Mouse (Mus musculus) heart, embryonic 12.5 days (tissue): Measurements from ENCODE around the gene Kif21b. TPM values are rescaled to one million over a fixed set of nuclear protein-coding genes. Genes with fewer than 3 reads are reported as not detected.

Source experiments
- ATAC-seq: fragments of 200-750 bp; cut with Nextera tagmentation; 2 replicates; pipeline ENCODE4 v1.8.0; 2017; ENCODE audit warnings: moderate TSS enrichment, moderate library complexity; ENCODE audit not compliant: insufficient number of reproducible peaks, low FRiP score
- H3K27ac ChIP-seq: fragments of 300-500 bp; sonication (generic); 2 replicates; pipeline ENCODE4 v1.5.1; 2016; ENCODE audit warnings: mild to moderate bottlenecking, moderate library complexity; ENCODE audit not compliant: poor library complexity, severe bottlenecking
- H3K27me3 ChIP-seq: fragments of 300-500 bp; sonication (generic); replicated peaks from 2 replicates; pipeline ENCODE4 v1.6.1; 2016; ENCODE audit warnings: mild to moderate bottlenecking, moderate library complexity
- H3K36me3 ChIP-seq: fragments of 300-500 bp; sonication (generic); 2 replicates; pipeline ENCODE4 v1.6.1; 2016; ENCODE audit warnings: mild to moderate bottlenecking, moderate library complexity
- H3K4me1 ChIP-seq: fragments of 300-500 bp; sonication (generic); replicated peaks from 2 replicates; pipeline ENCODE4 v1.6.1; 2016; ENCODE audit warnings: mild to moderate bottlenecking
- H3K4me2 ChIP-seq: fragments of 300-500 bp; sonication (generic); 2 replicates; pipeline ENCODE4 v1.6.1; 2016; ENCODE audit warnings: mild to moderate bottlenecking, moderate library complexity
- H3K4me3 ChIP-seq: fragments of 300-500 bp; sonication (generic); 2 replicates; pipeline ENCODE4 v1.5.1; 2016; ENCODE audit warnings: mild to moderate bottlenecking
- H3K9ac ChIP-seq: fragments of 300-500 bp; sonication (generic); 2 replicates; pipeline ENCODE4 v1.6.1; 2016; ENCODE audit warnings: mild to moderate bottlenecking, moderate library complexity
- H3K9me3 ChIP-seq: fragments of 300-500 bp; sonication (generic); replicated peaks from 2 replicates; pipeline ENCODE4 v1.6.1; 2016; ENCODE audit warnings: mild to moderate bottlenecking, moderate library complexity
- WGBS: fragments of 180-500 bp; shearing (Covaris S2); methylation state at CpG from one replicate; pipeline ENCODE4 v1.1.7; 2016; 5-methylcytosine and 5-hydroxymethylcytosine counted together
- polyA plus RNA-seq: library from polyadenylated mRNA; unstranded; fragments of >200 nt; fragmentation: Nextera tagmentation; extraction: Ambion mirVana; gene quantifications from 2 replicates; pipeline ENCODE4 v1.2.1, GENCODE M21; 2016

The Kif21b gene
- polyA plus RNA-seq, 1 experiment from 2014 or later: 3.3 TPM

DNA sequence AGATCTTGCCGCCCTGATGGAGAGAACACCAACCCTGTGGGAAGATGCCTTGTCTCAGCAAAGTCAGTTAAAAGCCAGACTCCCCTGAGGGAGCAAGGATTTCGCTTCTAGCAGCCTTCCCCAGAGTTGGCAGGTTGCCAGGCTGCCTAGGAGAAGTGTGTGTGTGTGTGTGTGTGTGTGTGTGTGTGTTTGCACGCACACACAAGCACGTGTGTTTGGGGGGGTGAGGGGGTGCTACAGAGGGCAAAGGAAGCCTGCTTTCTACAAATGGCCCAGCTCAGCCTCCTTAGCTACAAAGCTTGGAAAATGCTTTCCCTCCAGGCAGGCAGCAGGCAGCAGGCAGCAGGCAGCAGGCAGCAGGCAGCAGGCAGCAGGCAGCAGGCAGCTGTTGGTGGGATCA, 6.4 kb downstream of the Kif21b start:
- Histone ChIP-seq H3K27ac (peak overlapping the region; percentile 83), H3K9ac (peak overlapping the region; percentile 51), H3K4me1 (peaks cover 95% of the 10 kb centered on the region), H3K4me2 (peak overlapping the region; percentile 37), H3K27me3 (no peaks in the 10 kb centered on the region), H3K4me3 (no peak overlapping the region), H3K36me3 (no peaks in the 10 kb centered on the region), H3K9me3 (no peaks in the 10 kb centered on the region)
- ATAC-seq: no peak
- 8% methylated on average over 4 of the region's 4 CpGs for WGBS

DNA sequence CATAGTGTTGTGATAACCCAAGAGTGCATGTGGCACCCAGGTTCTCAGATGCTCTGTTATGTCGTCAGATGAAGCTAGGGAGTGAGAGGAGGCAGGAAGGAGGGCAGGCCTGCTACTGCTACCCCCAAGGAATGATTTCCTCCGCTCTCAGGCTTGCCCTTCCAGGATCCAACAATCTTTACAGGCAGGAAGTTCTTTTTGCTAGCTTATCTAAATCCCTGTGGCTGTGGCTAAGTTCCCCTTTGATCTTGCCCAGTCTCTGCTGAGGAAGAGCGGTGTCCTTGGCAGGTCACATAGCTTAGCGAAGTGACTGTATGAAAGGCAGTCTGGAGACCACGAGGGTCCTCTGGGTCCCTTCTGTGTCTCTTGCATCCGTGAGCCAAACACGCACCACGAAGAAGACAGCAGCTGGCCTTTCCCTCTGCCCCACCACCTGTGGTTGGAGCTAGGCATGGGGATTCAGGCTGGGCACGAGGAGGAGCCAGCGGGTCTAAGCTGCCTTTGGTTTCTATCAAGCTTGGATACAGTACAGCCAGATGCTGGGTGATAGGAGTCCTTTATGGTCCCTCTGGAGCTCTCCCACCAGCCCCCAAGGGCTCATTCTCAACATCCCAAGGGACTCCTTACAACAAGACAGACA, 7.1 kb downstream of the Kif21b start:
- Histone ChIP-seq H3K4me2 (peak overlapping the region; percentile 37), H3K27ac (peak overlapping the region; percentile 83)
- WGBS: 15% methylated on average over 10 of the region's 10 CpGs

DNA sequence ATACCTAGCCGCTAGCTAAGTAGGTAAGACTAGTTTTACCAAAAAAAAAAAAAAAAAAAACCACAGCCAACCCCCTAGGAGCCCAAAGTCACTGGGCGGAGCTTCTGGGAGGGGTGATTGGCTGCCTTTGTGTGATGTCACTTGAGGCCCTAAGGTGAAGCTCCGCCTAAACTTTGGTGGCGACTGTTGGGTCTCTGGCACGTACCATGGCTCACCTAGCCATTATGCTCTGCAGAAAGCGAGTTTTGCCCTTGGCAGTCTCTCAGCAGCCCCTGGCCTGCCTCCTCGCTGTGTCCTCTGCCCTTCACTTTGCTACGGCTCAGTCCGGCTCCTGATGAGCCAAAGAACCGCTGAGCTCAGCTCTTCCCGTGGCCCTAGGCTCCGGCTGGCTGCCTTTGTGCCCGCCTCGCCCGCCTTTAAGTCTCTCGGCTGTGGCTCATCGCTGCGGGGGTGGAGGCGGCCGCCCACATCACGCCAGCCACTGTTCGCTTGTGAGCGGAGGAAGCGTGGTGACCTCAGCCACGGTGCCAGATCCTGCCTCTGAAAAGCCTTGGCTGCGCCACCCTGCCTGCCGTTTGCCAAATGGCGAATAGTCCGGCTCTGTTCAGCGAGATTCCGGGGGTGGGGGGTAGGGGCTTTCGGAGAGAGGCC, 8.9 kb downstream of the Kif21b start:
- Histone ChIP-seq H3K36me3 (0 out of 2 replicates have a peak, but pooled peaks cover 3% of the 10 kb centered on the region), H3K9me3 (no peaks in the 10 kb centered on the region), H3K4me1 (peaks cover 79% of the 10 kb centered on the region), H3K27ac (peak overlapping the region; percentile 87), H3K27me3 (no peaks in the 10 kb centered on the region), H3K9ac (peak overlapping the region; percentile 75), H3K4me2 (peak overlapping the region; percentile 77), H3K4me3 (peak overlapping the region; percentile 54)
- peak; percentile 76 for ATAC-seq
- WGBS: under 1% methylated on average over 32 of the region's 32 CpGs

More for the DNA sequence above, 7.1 kb downstream of the Kif21b start:
- H3K9me3 ChIP-seq: no peaks in the 10 kb centered on the region
- peak overlapping the region; percentile 51 for H3K9ac ChIP-seq
- ATAC-seq: no peak; the same call in 1 of the 2 replicates
- H3K4me1 ChIP-seq: peaks cover 95% of the 10 kb centered on the region
- H3K4me3 ChIP-seq: no peak overlapping the region
- H3K27me3 ChIP-seq: no peaks in the 10 kb centered on the region
- no peaks in the 10 kb centered on the region for H3K36me3 ChIP-seq

DNA sequence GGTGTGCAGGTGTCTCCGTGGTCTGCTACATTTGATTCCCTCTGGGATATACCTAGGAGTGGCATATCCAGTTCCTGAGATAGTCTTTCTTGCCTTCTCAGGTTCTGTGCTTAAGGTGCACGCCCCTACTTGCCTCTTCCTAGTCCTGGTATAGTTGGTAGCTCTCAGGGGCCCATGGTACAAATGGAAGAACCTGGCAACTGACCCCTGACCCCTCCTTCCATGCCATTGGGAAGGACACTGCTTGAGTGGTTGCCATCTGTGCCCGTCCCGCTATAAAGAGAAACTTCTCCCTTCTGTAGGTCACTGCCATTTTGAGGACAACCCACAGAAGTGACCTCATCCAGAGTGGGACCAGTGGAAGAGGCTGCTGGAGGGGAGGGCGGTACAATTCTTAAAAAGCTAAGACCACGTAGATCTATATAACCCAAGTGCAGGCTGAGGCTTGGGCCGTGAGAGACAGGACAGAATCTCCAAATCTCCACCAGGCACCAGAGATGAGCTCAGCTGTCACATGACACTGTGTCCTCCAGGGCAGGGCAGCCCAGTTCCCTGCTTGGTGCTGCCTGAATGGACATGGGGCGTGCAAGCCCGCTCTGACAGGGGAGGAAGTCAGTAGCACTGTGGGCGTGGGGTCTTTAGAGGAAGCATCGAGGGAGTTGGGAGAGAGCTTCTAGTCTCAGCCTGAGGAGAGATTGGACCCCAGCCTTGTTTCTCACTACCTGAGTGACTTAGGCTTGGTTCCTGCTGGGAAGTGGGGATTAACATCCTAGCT, 10.2 kb downstream of the Kif21b start:
- H3K9me3 ChIP-seq: no peaks in the 10 kb centered on the region
- H3K9ac ChIP-seq: no peak overlapping the region
- no peak overlapping the region for H3K4me3 ChIP-seq
- H3K4me2 ChIP-seq: no peak overlapping the region
- 0 out of 2 replicates have a peak, but pooled peaks cover 3% of the 10 kb centered on the region for H3K36me3 ChIP-seq
- 81% methylated on average over 11 of the region's 11 CpGs for WGBS
- H3K27me3 ChIP-seq: no peaks in the 10 kb centered on the region
- H3K4me1 ChIP-seq: peaks cover 67% of the 10 kb centered on the region
- H3K27ac ChIP-seq: no peak overlapping the region
- ATAC-seq: no peak

DNA sequence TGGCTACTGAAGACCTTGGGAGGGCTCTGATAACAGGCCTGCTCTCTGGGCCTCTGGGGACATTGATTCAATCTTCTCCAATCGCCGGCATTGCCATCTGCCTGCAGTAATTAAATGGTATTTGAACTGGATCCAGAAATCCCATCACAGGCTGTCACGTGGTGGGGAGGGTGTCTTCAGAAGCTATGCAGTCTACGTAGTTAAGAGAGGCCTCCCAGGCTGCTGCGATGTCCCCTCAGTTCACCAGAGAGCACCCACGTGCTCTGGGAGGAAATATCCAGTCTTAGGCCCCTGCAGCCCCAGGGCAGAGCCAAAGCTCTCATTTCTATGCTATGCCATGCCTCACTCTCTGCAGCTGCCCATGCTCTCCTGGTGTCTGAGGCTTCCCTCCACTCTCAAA, 11.1 kb downstream of the Kif21b start:
- Histone ChIP-seq H3K4me1 (peaks cover 57% of the 10 kb centered on the region), H3K9me3 (no peaks in the 10 kb centered on the region), H3K27ac (no peak overlapping the region), H3K9ac (no peak overlapping the region), H3K36me3 (peaks cover 10% of the 10 kb centered on the region), H3K4me2 (no peak overlapping the region), H3K4me3 (no peak overlapping the region), H3K27me3 (no peaks in the 10 kb centered on the region)
- 22% methylated on average over 6 of the region's 6 CpGs for WGBS
- ATAC-seq: no peak

DNA sequence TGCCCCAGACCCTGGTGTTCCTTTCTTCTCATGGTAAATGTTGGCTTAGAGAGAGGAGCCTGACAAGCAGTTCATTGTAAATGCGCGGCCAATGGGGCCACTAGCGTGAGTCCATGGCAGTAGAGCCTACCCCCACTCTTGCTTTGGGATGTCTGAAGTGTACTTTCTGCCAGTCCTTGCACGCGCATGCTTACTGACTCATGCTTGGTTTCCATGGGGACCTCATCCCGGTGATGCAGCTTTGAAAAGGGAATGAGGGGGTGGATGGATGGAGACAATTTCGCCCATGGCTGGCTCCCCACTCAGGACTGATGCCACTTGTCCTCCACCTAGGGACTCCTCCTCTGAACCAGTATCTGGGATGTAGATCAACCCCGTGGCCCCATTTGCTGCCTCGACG, 12.3 kb downstream of the Kif21b start:
- Histone ChIP-seq H3K9me3 (no peaks in the 10 kb centered on the region), H3K27ac (no peak overlapping the region), H3K4me3 (no peak overlapping the region), H3K27me3 (no peaks in the 10 kb centered on the region), H3K4me1 (peaks cover 46% of the 10 kb centered on the region), H3K36me3 (peaks cover 22% of the 10 kb centered on the region), H3K9ac (no peak overlapping the region), H3K4me2 (no peak overlapping the region)
- no peak for ATAC-seq
- WGBS: 91% methylated on average over 10 of the region's 10 CpGs

DNA sequence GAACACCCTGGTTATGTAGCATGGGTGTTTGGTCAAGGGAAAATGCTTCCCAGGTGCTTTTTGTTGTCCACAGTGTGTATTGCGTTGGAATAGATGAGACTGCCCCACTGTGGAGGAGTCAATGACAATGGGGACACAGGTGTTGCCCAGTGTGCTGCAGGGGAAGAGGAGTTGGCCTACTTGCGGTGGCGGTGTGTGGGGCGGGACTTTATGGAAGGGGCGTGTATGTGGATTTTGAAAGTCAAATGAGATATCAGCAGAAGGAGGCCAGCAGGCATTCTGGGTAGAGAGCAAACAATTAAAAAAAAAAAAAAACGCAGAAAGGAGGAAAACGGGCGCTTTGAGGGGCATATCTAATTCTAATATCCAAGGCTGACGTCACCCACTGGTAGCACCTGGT, 18.5 kb downstream of the Kif21b start:
- Histone ChIP-seq H3K27ac (no peak overlapping the region), H3K9me3 (no peaks in the 10 kb centered on the region), H3K4me3 (no peak overlapping the region), H3K4me2 (no peak overlapping the region), H3K27me3 (no peaks in the 10 kb centered on the region), H3K9ac (no peak overlapping the region), H3K4me1 (peaks cover 3% of the 10 kb centered on the region), H3K36me3 (peaks cover 53% of the 10 kb centered on the region)
- ATAC-seq: no peak
- WGBS: 88% methylated on average over 9 of the region's 9 CpGs

DNA sequence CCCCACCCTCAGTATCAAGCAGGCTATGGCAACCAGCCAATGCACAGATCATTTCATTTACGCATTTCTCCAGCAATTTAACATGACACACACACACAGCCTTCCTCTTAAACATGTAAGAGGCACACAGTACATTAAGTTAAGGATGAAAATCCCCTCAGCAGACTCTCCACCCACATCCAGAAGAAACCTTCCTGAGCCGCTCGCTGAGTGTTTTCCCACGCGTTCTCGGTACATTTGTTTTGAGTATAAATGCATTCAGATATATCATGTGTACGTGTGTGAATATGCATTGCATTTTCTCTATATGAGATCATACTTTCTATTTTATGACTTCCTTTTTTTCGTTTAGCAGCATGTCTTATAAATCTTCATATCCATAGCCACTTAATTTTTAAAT, 20.2 kb downstream of the Kif21b start:
- H3K9me3 ChIP-seq: no peaks in the 10 kb centered on the region
- no peak overlapping the region for H3K4me2 ChIP-seq
- H3K9ac ChIP-seq: no peak overlapping the region
- ATAC-seq: no peak
- WGBS: 88% methylated on average over 8 of the region's 8 CpGs
- H3K27me3 ChIP-seq: no peaks in the 10 kb centered on the region
- H3K36me3 ChIP-seq: peaks cover 52% of the 10 kb centered on the region
- no peak overlapping the region for H3K4me3 ChIP-seq
- H3K4me1 ChIP-seq: peaks cover 3% of the 10 kb centered on the region
- H3K27ac ChIP-seq: no peak overlapping the region

DNA sequence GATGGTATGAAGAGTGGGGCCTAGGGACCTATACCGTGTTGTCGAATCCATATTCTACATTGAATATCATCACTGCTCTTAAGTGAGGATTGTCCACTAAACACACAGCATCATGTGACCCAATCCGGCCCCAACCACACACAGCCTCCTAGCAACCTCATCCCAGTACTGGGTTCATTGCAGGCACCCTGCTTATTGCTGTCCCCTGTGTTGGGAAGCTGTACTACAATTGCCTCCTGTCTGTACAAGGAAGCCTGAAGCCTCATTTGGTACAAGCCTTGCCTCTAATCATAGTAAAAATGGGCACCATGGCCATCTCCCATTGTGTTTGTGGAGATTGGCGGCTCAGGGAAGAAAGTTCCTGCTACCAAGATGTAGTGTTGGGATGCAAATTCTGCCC, 25.1 kb downstream of the Kif21b start:
- no peak overlapping the region for H3K4me3 ChIP-seq
- H3K27me3 ChIP-seq: no peaks in the 10 kb centered on the region
- no peak for ATAC-seq
- WGBS: 95% methylated on average over 4 of the region's 4 CpGs
- no peaks in the 10 kb centered on the region for H3K9me3 ChIP-seq
- H3K4me2 ChIP-seq: no peak overlapping the region
- no peak overlapping the region for H3K27ac ChIP-seq
- H3K9ac ChIP-seq: no peak overlapping the region
- peaks cover 55% of the 10 kb centered on the region for H3K36me3 ChIP-seq
- no peaks in the 10 kb centered on the region for H3K4me1 ChIP-seq

DNA sequence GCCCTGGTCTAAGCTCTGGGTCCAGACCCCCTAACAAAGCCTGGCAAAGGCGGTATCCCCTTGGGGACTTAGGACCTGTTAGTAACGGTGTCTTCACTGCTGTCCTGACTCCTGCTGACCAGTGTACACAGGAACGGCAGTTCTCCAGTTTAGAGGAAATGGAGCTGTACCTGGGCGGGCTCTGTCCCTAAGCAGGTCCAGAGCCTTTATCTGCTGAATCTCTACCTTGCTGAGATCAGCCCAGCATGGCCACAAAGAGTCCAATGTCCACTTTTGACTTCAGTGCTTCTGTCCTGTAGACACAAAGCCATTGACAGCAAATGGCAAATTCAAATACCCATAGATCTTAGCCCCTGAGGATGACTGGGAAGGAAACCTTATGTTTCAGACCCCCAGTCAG, 25.8 kb downstream of the Kif21b start:
- Histone ChIP-seq H3K27me3 (no peaks in the 10 kb centered on the region), H3K4me1 (no peaks in the 10 kb centered on the region), H3K9me3 (no peaks in the 10 kb centered on the region), H3K4me2 (no peak overlapping the region), H3K4me3 (no peak overlapping the region), H3K36me3 (peaks cover 55% of the 10 kb centered on the region), H3K9ac (no peak overlapping the region), H3K27ac (no peak overlapping the region)
- no peak for ATAC-seq
- 89% methylated on average over 4 of the region's 4 CpGs for WGBS

DNA sequence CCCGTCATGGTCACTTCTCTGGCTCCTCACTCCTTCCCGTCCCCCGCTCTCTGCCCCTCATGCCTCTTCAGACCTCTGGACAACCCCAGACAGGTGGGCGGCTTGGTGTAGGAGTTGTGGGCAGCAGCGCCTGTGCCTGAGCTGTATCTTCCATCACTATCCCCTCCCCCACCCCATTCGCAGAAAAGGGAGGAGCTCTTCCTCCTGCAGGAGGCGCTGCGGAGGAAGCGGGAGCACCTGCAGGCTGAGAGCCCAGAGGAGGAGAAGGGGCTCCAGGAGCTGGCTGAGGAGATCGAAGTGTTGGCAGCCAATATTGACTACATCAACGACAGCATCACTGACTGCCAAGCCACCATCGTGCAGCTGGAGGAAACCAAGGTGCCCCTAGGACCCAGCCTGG, 28.6 kb downstream of the Kif21b start:
- Histone ChIP-seq H3K27ac (no peak overlapping the region), H3K9ac (no peak overlapping the region), H3K36me3 (peaks cover 55% of the 10 kb centered on the region), H3K27me3 (no peaks in the 10 kb centered on the region), H3K9me3 (no peaks in the 10 kb centered on the region), H3K4me3 (no peak overlapping the region), H3K4me1 (no peaks in the 10 kb centered on the region), H3K4me2 (peak overlapping the region; percentile 19; the same call in 1 of the 2 replicates)
- ATAC-seq: 0 out of 2 replicates have a peak, but pooled peaks have one; percentile 5
- WGBS: 46% methylated on average over 12 of the region's 12 CpGs
